Mouse (Mus musculus) testis, adult 2 months (tissue): ENCODE measurements at regions not wholly inside any gene's neighbourhood (a gene's known extent, or its start where the extent isn't known, plus 50 kb on each side); places are given as distances from the start of the nearest gene placed in this dataset.

ENCODE experiments used
- H3K27ac ChIP-seq: fragments of 200-500 bp; 2 replicates; pipeline ENCODE4 v1.5.1; 2012; ENCODE audit warnings: low read depth, low read length; ENCODE audit not compliant: control insufficient read depth, insufficient read depth
- H3K27me3 ChIP-seq: fragments of 200-500 bp; 2 replicates; pipeline ENCODE4 v1.6.1; 2012; ENCODE audit warnings: mild to moderate bottlenecking, low read length, moderate library complexity; ENCODE audit not compliant: control insufficient read depth, insufficient read depth
- H3K36me3 ChIP-seq: fragments of 200-500 bp; 2 replicates; pipeline ENCODE4 v1.6.1; 2012; ENCODE audit warnings: mild to moderate bottlenecking, low read length; ENCODE audit not compliant: control insufficient read depth, insufficient read depth
- H3K4me1 ChIP-seq: fragments of 200-500 bp; 2 replicates; pipeline ENCODE4 v1.6.1; 2012; ENCODE audit warnings: low read length; ENCODE audit not compliant: control insufficient read depth, insufficient read depth
- H3K4me3 ChIP-seq: fragments of 200-500 bp; 2 replicates; pipeline ENCODE4 v1.5.1; 2012; ENCODE audit warnings: low read depth, mild to moderate bottlenecking, low read length, moderate library complexity, mixed read lengths; ENCODE audit not compliant: control insufficient read depth
- CTCF ChIP-seq: fragments of 200-500 bp; IDR thresholded peaks from 2 replicates; pipeline ENCODE4 v1.5.1; 2012; ENCODE audit warnings: low read depth, mild to moderate bottlenecking, inconsistent platforms, low read length, moderate library complexity; ENCODE audit not compliant: control insufficient read depth, insufficient read depth, insufficient replicate concordance
- POLR2A ChIP-seq: fragments of 200-500 bp; IDR thresholded peaks from 2 replicates; pipeline ENCODE4 v1.6.1; 2012; ENCODE audit warnings: low read depth, mild to moderate bottlenecking, inconsistent platforms, low read length, moderate library complexity; ENCODE audit not compliant: control insufficient read depth

GRCm38 (mm10) chr12:11887291-11887690, 374.6 kb upstream of the Fam49a start:
- no peaks in the 10 kb centered on the region for H3K4me1 ChIP-seq
- no peaks in the 10 kb centered on the region for H3K36me3 ChIP-seq
- no peak overlapping the region for H3K27ac ChIP-seq
- no peak for TF ChIP-seq CTCF
- TF ChIP-seq POLR2A, result no peak
- H3K4me3 ChIP-seq, result no peak overlapping the region
- H3K27me3 ChIP-seq, result no peaks in the 10 kb centered on the region

GRCm38 (mm10) chr12:11899031-11899430, 362.9 kb upstream of the Fam49a start:
- Histone ChIP-seq H3K27me3 (no peaks in the 10 kb centered on the region), H3K27ac (no peak overlapping the region), H3K36me3 (no peaks in the 10 kb centered on the region), H3K4me1 (no peaks in the 10 kb centered on the region), H3K4me3 (no peak overlapping the region)
- TF ChIP-seq CTCF, result no peak
- TF ChIP-seq POLR2A, result no peak

GRCm38 (mm10) chr12:11906588-11906987, 355.4 kb upstream of the Fam49a start:
- no peaks in the 10 kb centered on the region for H3K27me3 ChIP-seq
- H3K36me3 ChIP-seq, result no peaks in the 10 kb centered on the region
- no peak overlapping the region for H3K27ac ChIP-seq
- no peaks in the 10 kb centered on the region for H3K4me1 ChIP-seq
- TF ChIP-seq CTCF (no peak), POLR2A (no peak)
- H3K4me3 ChIP-seq, result no peak overlapping the region
